Mouse (Mus musculus) MEL (cell line): Measurements from ENCODE around the gene Prr15l. TPM values are rescaled to one million over a fixed set of nuclear protein-coding genes. Genes with fewer than 3 reads are reported as not detected.

ENCODE experiments used
- DNase-seq: peaks from one replicate; pipeline ENCODE4 v3.0.0; 2011; ENCODE audit warnings: low read depth, low spot score
- H3K27ac ChIP-seq: 2 replicates; pipeline ENCODE4 v1.5.1; 2012; ENCODE audit warnings: low read depth, mild to moderate bottlenecking, control low read depth, low read length, moderate library complexity; ENCODE audit not compliant: control insufficient read depth
- H3K27me3 ChIP-seq, 2 experiments: fragments of 150-350 bp in 1 of 2; sonication (generic) in 1 of 2; 2 replicates each; pipeline ENCODE4 v1.6.1; 2012; ENCODE audit warnings: low read length in 2 of 2, mild to moderate bottlenecking in 2 of 2, improper control_type of control experiment in 1 of 2, moderate library complexity in 1 of 2; ENCODE audit not compliant: insufficient read depth in 2 of 2, control insufficient read depth in 1 of 2
- H3K36me3 ChIP-seq, 2 experiments: 2 replicates each; pipeline ENCODE4 v1.6.1; 2012 to 2014; ENCODE audit warnings: low read length in 2 of 2, improper control_type of control experiment in 1 of 2, inconsistent platforms in 1 of 2, mild to moderate bottlenecking in 1 of 2; ENCODE audit not compliant: insufficient read depth in 2 of 2, control insufficient read depth in 1 of 2
- H3K4me1 ChIP-seq, 2 experiments: fragments of 150-350 bp in 1 of 2; sonication (generic) in 1 of 2; 2 replicates each; pipeline ENCODE4 v1.6.1; 2012; ENCODE audit warnings: low read length in 2 of 2, improper control_type of control experiment in 1 of 2, mild to moderate bottlenecking in 1 of 2; ENCODE audit not compliant: insufficient read depth in 2 of 2, control insufficient read depth in 1 of 2
- H3K4me3 ChIP-seq, 2 experiments: fragments of 150-350 bp in 1 of 2; sonication (generic) in 1 of 2; 2 replicates each; pipeline ENCODE4 v1.5.1; 2012; ENCODE audit warnings: low read depth in 2 of 2, low read length in 2 of 2, mild to moderate bottlenecking in 2 of 2, moderate library complexity in 2 of 2, control low read depth in 1 of 2, improper control_type of control experiment in 1 of 2; ENCODE audit not compliant: control insufficient read depth in 1 of 2, insufficient read depth in 1 of 2
- H3K79me2 ChIP-seq: 2 replicates; pipeline ENCODE4 v1.6.1; 2012; ENCODE audit warnings: mild to moderate bottlenecking, low read length, moderate library complexity; ENCODE audit not compliant: control insufficient read depth, poor library complexity, insufficient read depth
- H3K9ac ChIP-seq: 2 replicates; pipeline ENCODE4 v1.6.1; 2012; ENCODE audit warnings: low read depth, mild to moderate bottlenecking, control low read depth, low read length, moderate library complexity; ENCODE audit not compliant: control insufficient read depth, poor library complexity, severe bottlenecking
- H3K9me3 ChIP-seq: fragments of 150-350 bp; sonication (generic); replicated peaks from 2 replicates; pipeline ENCODE4 v1.6.1; 2012; ENCODE audit warnings: mild to moderate bottlenecking, low read length, improper control_type of control experiment, moderate library complexity; ENCODE audit not compliant: insufficient read depth
- BHLHE40 ChIP-seq: IDR thresholded peaks from 2 replicates; pipeline ENCODE4 v1.6.1; 2012; ENCODE audit warnings: low read depth, mild to moderate bottlenecking, inconsistent platforms, low read length, improper control_type of control experiment, borderline replicate concordance
- CHD2 ChIP-seq: IDR thresholded peaks from 2 replicates; pipeline ENCODE4 v1.6.1; 2011; ENCODE audit warnings: low read length, improper control_type of control experiment
- CTCF ChIP-seq, 3 experiments: IDR thresholded peaks in 2 of 3; conservative IDR thresholded peaks in 1 of 3; 2 replicates each; pipeline ENCODE4 v1.5.1; 2011 to 2012; ENCODE audit warnings: low read length in 3 of 3, low read depth in 2 of 3, mild to moderate bottlenecking in 2 of 3, improper control_type of control experiment in 1 of 3, inconsistent platforms in 1 of 3, mixed read lengths in 1 of 3, moderate library complexity in 1 of 3; ENCODE audit not compliant: control insufficient read depth in 1 of 3, insufficient read depth in 1 of 3, poor library complexity in 1 of 3, severe bottlenecking in 1 of 3
- E2F4 ChIP-seq: IDR thresholded peaks from 2 replicates; pipeline ENCODE4 v1.6.1; 2011; ENCODE audit warnings: low read depth, low read length, improper control_type of control experiment, borderline replicate concordance
- ELF1 ChIP-seq: IDR thresholded peaks from 2 replicates; pipeline ENCODE4 v1.6.1; 2014; ENCODE audit warnings: low read depth, mild to moderate bottlenecking, inconsistent platforms, low read length, improper control_type of control experiment, moderate library complexity
- EP300 ChIP-seq, 2 experiments: IDR thresholded peaks; 2 replicates each; pipeline ENCODE4 v1.6.1; 2011; ENCODE audit warnings: improper control_type of control experiment in 2 of 2, low read length in 2 of 2, low read depth in 1 of 2, mild to moderate bottlenecking in 1 of 2
- GABPA ChIP-seq: IDR thresholded peaks from 2 replicates; pipeline ENCODE4 v1.6.1; 2012; ENCODE audit warnings: low read depth, mild to moderate bottlenecking, inconsistent platforms, low read length, improper control_type of control experiment, moderate library complexity
- GATA1 ChIP-seq: IDR thresholded peaks from 2 replicates; pipeline ENCODE4 v1.6.1; 2011; ENCODE audit warnings: low read depth, low read length, improper control_type of control experiment
- HCFC1 ChIP-seq: IDR thresholded peaks from 2 replicates; pipeline ENCODE4 v1.6.1; 2012; ENCODE audit warnings: low read depth, mild to moderate bottlenecking, inconsistent platforms, low read length, improper control_type of control experiment, moderate library complexity
- JUND ChIP-seq: IDR thresholded peaks from 2 replicates; pipeline ENCODE4 v1.6.1; 2011; ENCODE audit warnings: low read depth, mild to moderate bottlenecking, improper control_type of control experiment, low read length
- MAX ChIP-seq: IDR thresholded peaks from 2 replicates; pipeline ENCODE4 v1.6.1; 2011; ENCODE audit warnings: low read length, improper control_type of control experiment
- MAZ ChIP-seq: IDR thresholded peaks from 2 replicates; pipeline ENCODE4 v1.6.1; 2012; ENCODE audit warnings: low read depth, mild to moderate bottlenecking, inconsistent platforms, low read length, improper control_type of control experiment
- MXI1 ChIP-seq: IDR thresholded peaks from 2 replicates; pipeline ENCODE4 v1.6.1; 2011; ENCODE audit warnings: mild to moderate bottlenecking, low read depth, low read length, improper control_type of control experiment
- MYB ChIP-seq: IDR thresholded peaks from 2 replicates; pipeline ENCODE4 v1.6.1; 2011; ENCODE audit warnings: mild to moderate bottlenecking, low read depth, low read length, improper control_type of control experiment
- MYC ChIP-seq: IDR thresholded peaks from 2 replicates; pipeline ENCODE4 v1.6.1; 2011; ENCODE audit warnings: low read depth, mild to moderate bottlenecking, low read length, improper control_type of control experiment, moderate library complexity
- NELFE ChIP-seq: IDR thresholded peaks from 2 replicates; pipeline ENCODE4 v1.6.1; 2011; ENCODE audit warnings: low read depth, low read length, improper control_type of control experiment
- NRF1 ChIP-seq: IDR thresholded peaks from 2 replicates; pipeline ENCODE4 v1.6.1; 2014; ENCODE audit warnings: low read depth, mild to moderate bottlenecking, inconsistent platforms, low read length, improper control_type of control experiment, moderate library complexity; ENCODE audit not compliant: poor library complexity, insufficient read depth, severe bottlenecking
- POLR2A ChIP-seq, 2 experiments: IDR thresholded peaks; 2 replicates each; pipeline ENCODE4 v1.6.1; 2011 to 2012; ENCODE audit warnings: low read length in 2 of 2, mild to moderate bottlenecking in 2 of 2, control low read depth in 1 of 2, improper control_type of control experiment in 1 of 2, low read depth in 1 of 2, moderate library complexity in 1 of 2; ENCODE audit not compliant: control insufficient read depth in 1 of 2, insufficient read depth in 1 of 2, poor library complexity in 1 of 2
- RAD21 ChIP-seq: IDR thresholded peaks from 2 replicates; pipeline ENCODE4 v1.6.1; 2011; ENCODE audit warnings: mild to moderate bottlenecking, low read depth, low read length, improper control_type of control experiment
- RCOR1 ChIP-seq: IDR thresholded peaks from 2 replicates; pipeline ENCODE4 v1.6.1; 2012; ENCODE audit warnings: low read depth, mild to moderate bottlenecking, inconsistent platforms, low read length, improper control_type of control experiment
- SIN3A ChIP-seq: IDR thresholded peaks from 2 replicates; pipeline ENCODE4 v1.6.1; 2012; ENCODE audit warnings: low read length, improper control_type of control experiment, inconsistent platforms
- SMC3 ChIP-seq: IDR thresholded peaks from 2 replicates; pipeline ENCODE4 v1.6.1; 2011; ENCODE audit warnings: low read depth, low read length, improper control_type of control experiment
- TBP ChIP-seq: IDR thresholded peaks from 2 replicates; pipeline ENCODE4 v1.8.0; 2011; ENCODE audit warnings: low read depth, low read length, improper control_type of control experiment
- UBTF ChIP-seq: IDR thresholded peaks from 2 replicates; pipeline ENCODE4 v1.6.1; 2012; ENCODE audit warnings: low read depth, mild to moderate bottlenecking, inconsistent platforms, low read length, improper control_type of control experiment, moderate library complexity, borderline replicate concordance; ENCODE audit not compliant: insufficient read depth
- USF1 ChIP-seq: IDR thresholded peaks from 2 replicates; pipeline ENCODE4 v1.6.1; 2014; ENCODE audit warnings: low read depth, mild to moderate bottlenecking, inconsistent platforms, low read length, improper control_type of control experiment, moderate library complexity
- USF2 ChIP-seq, 2 experiments: IDR thresholded peaks; 2 replicates each; pipeline ENCODE4 v1.6.1; 2011 to 2012; ENCODE audit warnings: improper control_type of control experiment in 2 of 2, low read length in 2 of 2, borderline replicate concordance in 1 of 2, inconsistent platforms in 1 of 2, low read depth in 1 of 2, mild to moderate bottlenecking in 1 of 2; ENCODE audit not compliant: insufficient read depth in 1 of 2
- ZMIZ1 ChIP-seq: IDR thresholded peaks from 2 replicates; pipeline ENCODE4 v1.6.1; 2012; ENCODE audit warnings: low read depth, mild to moderate bottlenecking, inconsistent platforms, low read length, improper control_type of control experiment, moderate library complexity
- ZNF384 ChIP-seq: IDR thresholded peaks from 2 replicates; pipeline ENCODE4 v1.6.1; 2012; ENCODE audit warnings: low read depth, mild to moderate bottlenecking, inconsistent platforms, low read length, improper control_type of control experiment
- polyA plus RNA-seq, 2 experiments: library from polyadenylated mRNA; stranded (reverse) in 1 of 2; unstranded in 1 of 2; fragments of >175 nt in 1 of 2; fragments of >200 nt in 1 of 2; gene quantifications; 2 replicates each; pipeline versions ENCODE4 v1.2.1 to v1.2.4; 2012; ENCODE audit warnings: low replicate concordance in 2 of 2, low read depth in 1 of 2; ENCODE audit not compliant: insufficient read length in 2 of 2, insufficient read depth in 1 of 2, missing spikeins in 1 of 2
- total RNA-seq: library from RNA; depleted of rRNA; stranded (reverse); fragments of 300-350 nt; gene quantifications from 2 replicates; pipeline ENCODE4 v1.2.3, GENCODE M21; 2012

The Prr15l gene
- total and polyA plus RNA-seq, 3 experiments: 0.08 to 0.19 TPM; not detected in 1

- TF ChIP-seq MAX (no peak), ZNF384 (no peak), CTCF (IDR thresholded peaks at IDR 0.05 in 2 of 3, conservative IDR thresholded peaks at IDR 0.05 in 1 of 3; ENCODE audit: control insufficient read depth in 1 of 3, insufficient read depth in 1 of 3, low read depth in 2 of 3, low read length in 3 of 3, poor library complexity in 1 of 3, severe bottlenecking in 1 of 3) (no peak), RAD21 (no peak), GABPA (no peak), RCOR1 (peak; percentile 95), SMC3 (no peak), EP300 (IDR thresholded peaks at IDR 0.05; ENCODE audit: low read depth in 1 of 2, low read length in 2 of 2) (peak; percentile 68 to 76), MXI1 (peak; percentile 35; the same call in 1 of the 2 replicates), E2F4 (no peak), NRF1 (no peak), CHD2 (no peak), GATA1 (peak; percentile 74), JUND (no peak; the same call in 1 of the 2 replicates), MYC (peak; percentile 44; the same call in 1 of the 2 replicates), UBTF (no peak), NELFE (no peak; the same call in 1 of the 2 replicates)
Measured at GRCm38 (mm10) chr11:96941989-96942590, 14.2 kb downstream of the Prr15l start (continued).

- peak within 1 kb of the TSS; percentile 69 to 79 for H3K4me3 ChIP-seq
- H3K27me3 ChIP-seq: no peaks in the 10 kb centered on the region
- peak within 1 kb of the TSS; percentile 83 for H3K27ac ChIP-seq
- H3K36me3 ChIP-seq: peaks cover 9 to 61% of the 10 kb centered on the region in 2 experiments
- H3K9ac ChIP-seq: peak within 1 kb of the TSS; percentile 85
- peaks cover 32 to 63% of the 10 kb centered on the region in 2 experiments for H3K4me1 ChIP-seq
- TF ChIP-seq USF2 (IDR thresholded peaks at IDR 0.05; ENCODE audit: borderline replicate concordance in 1 of 2, insufficient read depth in 1 of 2, low read depth in 1 of 2, low read length in 2 of 2): peak in 1 of 2 experiments; percentile 76; a peak in 2 of 4 replicates
- TF ChIP-seq MAX: peak; percentile 99
- no peak for TF ChIP-seq ZMIZ1
- no peak for TF ChIP-seq GABPA
- TF ChIP-seq MYB: no peak
- TF ChIP-seq ELF1: peak; percentile 95
- 0 out of 2 replicates have a peak, but pooled peaks have one; percentile 34 for TF ChIP-seq UBTF
- TF ChIP-seq MYC: peak; percentile 97
- peak; percentile 79 for TF ChIP-seq HCFC1
- no peak; the same call in 1 of the 2 replicates for TF ChIP-seq TBP
- TF ChIP-seq POLR2A (IDR thresholded peaks at IDR 0.05; ENCODE audit: control insufficient read depth in 1 of 2, insufficient read depth in 1 of 2, low read depth in 1 of 2, low read length in 2 of 2, poor library complexity in 1 of 2): peak in 1 of 2 experiments; percentile 77; a peak in 3 of 4 replicates
- peak; percentile 99 for TF ChIP-seq SIN3A
- TF ChIP-seq NELFE: peak; percentile 33; the same call in 1 of the 2 replicates
- peak; percentile 100 for TF ChIP-seq MXI1
- no peak for TF ChIP-seq MAZ
- peak; percentile 22 for TF ChIP-seq BHLHE40
- TF ChIP-seq CHD2: peak; percentile 83
- TF ChIP-seq USF1: peak; percentile 95
- peak; percentile 100 for DNase-seq
- H3K9me3 ChIP-seq: no peaks in the 10 kb centered on the region
- peaks cover 37% of the 10 kb centered on the region for H3K79me2 ChIP-seq
Measured at GRCm38 (mm10) chr11:96943746-96944304, 15.9 kb downstream of the Prr15l start, which contains the start of gene Pnpo. Gene Pnpo, minus strand, starts transcription at chr11:96943986.
